Mouse (Mus musculus): ENCODE measurements around the gene Il10rb. TPM values are rescaled to one million over a fixed set of nuclear protein-coding genes. Genes with fewer than 3 reads are reported as not detected.

The Il10rb gene
- polyA plus RNA-seq, 1 experiment from 2014 or later = 7.0 TPM

- Histone ChIP-seq H3K4me1 (peaks cover 17% of the 10 kb centered on the region), H3K27me3 (ENCODE audit: low read depth, poor library complexity, severe bottlenecking) (no peaks in the 10 kb centered on the region), H3K36me3 (peaks cover 28% of the 10 kb centered on the region), H3K27ac (peak overlapping the region; percentile 96), H3K4me3 (peak overlapping the region; percentile 84), H3K9me3 (replicated peaks) (no peaks in the 10 kb centered on the region)
- WGBS = 43% methylated on average over 13 of the region's 13 CpGs
- DNase-seq (ENCODE audit: low spot score) = no peak
Measured at GRCm38 (mm10) chr16:91373473-91374252, 32.3 kb upstream of the Il10rb start.

GRCm38 (mm10) chr16:91374253-91374634 lies 31.7 kb upstream of the Il10rb start:
- peaks cover 22% of the 10 kb centered on the region for H3K4me1 ChIP-seq
- peak overlapping the region; percentile 84; the same call in 1 of the 2 replicates for H3K4me3 ChIP-seq
- H3K27me3 ChIP-seq (ENCODE audit: low read depth, poor library complexity, severe bottlenecking) = no peaks in the 10 kb centered on the region
- WGBS = 92% methylated on average over 3 of the region's 3 CpGs
- H3K36me3 ChIP-seq = peaks cover 28% of the 10 kb centered on the region
- H3K27ac ChIP-seq = no peak overlapping the region
- no peak for DNase-seq (ENCODE audit: low spot score)
- no peaks in the 10 kb centered on the region for H3K9me3 ChIP-seq (replicated peaks)

GRCm38 (mm10) chr16:91376701-91377100 lies 29.3 kb upstream of the Il10rb start:
- no peak for DNase-seq (ENCODE audit: low spot score)
- Histone ChIP-seq H3K27me3 (ENCODE audit: low read depth, poor library complexity, severe bottlenecking) (no peaks in the 10 kb centered on the region), H3K27ac (no peak overlapping the region), H3K4me1 (peaks cover 23% of the 10 kb centered on the region), H3K4me3 (no peak overlapping the region), H3K9me3 (replicated peaks) (no peaks in the 10 kb centered on the region), H3K36me3 (peaks cover 32% of the 10 kb centered on the region)
- 95% methylated on average over 10 of the region's 10 CpGs for WGBS

- peaks cover 15% of the 10 kb centered on the region for H3K4me1 ChIP-seq
- H3K27ac ChIP-seq = peak overlapping the region; percentile 30; the same call in 1 of the 2 replicates
- WGBS = 58% methylated on average over 17 of the region's 17 CpGs
- no peaks in the 10 kb centered on the region for H3K9me3 ChIP-seq (replicated peaks)
- H3K36me3 ChIP-seq = peaks cover 38% of the 10 kb centered on the region
- no peak overlapping the region for H3K4me3 ChIP-seq
- no peaks in the 10 kb centered on the region for H3K27me3 ChIP-seq (ENCODE audit: low read depth, poor library complexity, severe bottlenecking)
- no peak for DNase-seq (ENCODE audit: low spot score)
Measured at GRCm38 (mm10) chr16:91378431-91378986, 27.5 kb upstream of the Il10rb start.

- H3K27me3 ChIP-seq (ENCODE audit: low read depth, poor library complexity, severe bottlenecking) = no peaks in the 10 kb centered on the region
- H3K9me3 ChIP-seq (replicated peaks) = no peaks in the 10 kb centered on the region
- H3K4me3 ChIP-seq = no peak overlapping the region
- peaks cover 11% of the 10 kb centered on the region for H3K4me1 ChIP-seq
- peak overlapping the region; percentile 30; the same call in 1 of the 2 replicates for H3K27ac ChIP-seq
- H3K36me3 ChIP-seq = peaks cover 43% of the 10 kb centered on the region
- DNase-seq (ENCODE audit: low spot score) = no peak
- WGBS = 32% methylated on average over 9 of the region's 9 CpGs
Measured at GRCm38 (mm10) chr16:91378991-91379390, 27.0 kb upstream of the Il10rb start.

- H3K27me3 ChIP-seq (ENCODE audit: low read depth, poor library complexity, severe bottlenecking) = no peaks in the 10 kb centered on the region
- no peak for DNase-seq (ENCODE audit: low spot score)
- H3K36me3 ChIP-seq = peaks cover 47% of the 10 kb centered on the region
- H3K9me3 ChIP-seq (replicated peaks) = no peaks in the 10 kb centered on the region
- H3K4me3 ChIP-seq = no peak overlapping the region
- peaks cover 8% of the 10 kb centered on the region for H3K4me1 ChIP-seq
- 72% methylated on average over 3 of the region's 3 CpGs for WGBS
- peak overlapping the region; percentile 30; the same call in 1 of the 2 replicates for H3K27ac ChIP-seq
Measured at GRCm38 (mm10) chr16:91379412-91379811, 26.6 kb upstream of the Il10rb start.

- no peaks in the 10 kb centered on the region for H3K9me3 ChIP-seq (replicated peaks)
- DNase-seq (ENCODE audit: low spot score) = no peak
- peaks cover 8% of the 10 kb centered on the region for H3K4me1 ChIP-seq
- H3K4me3 ChIP-seq = no peak overlapping the region
- H3K36me3 ChIP-seq = peaks cover 49% of the 10 kb centered on the region
- H3K27me3 ChIP-seq (ENCODE audit: low read depth, poor library complexity, severe bottlenecking) = no peaks in the 10 kb centered on the region
- H3K27ac ChIP-seq = no peak overlapping the region
- 83% methylated on average over 5 of the region's 5 CpGs for WGBS
Measured at GRCm38 (mm10) chr16:91380151-91380550, 25.8 kb upstream of the Il10rb start.

GRCm38 (mm10) chr16:91381606-91382005 lies 24.4 kb upstream of the Il10rb start:
- no peaks in the 10 kb centered on the region for H3K27me3 ChIP-seq (ENCODE audit: low read depth, poor library complexity, severe bottlenecking)
- no peak for DNase-seq (ENCODE audit: low spot score)
- H3K9me3 ChIP-seq (replicated peaks) = no peaks in the 10 kb centered on the region
- WGBS = 76% methylated on average over 4 of the region's 4 CpGs
- peaks cover 8% of the 10 kb centered on the region for H3K4me1 ChIP-seq
- H3K36me3 ChIP-seq = peaks cover 49% of the 10 kb centered on the region
- no peak overlapping the region for H3K4me3 ChIP-seq
- H3K27ac ChIP-seq = no peak overlapping the region

GRCm38 (mm10) chr16:91382261-91382790 lies 23.6 kb upstream of the Il10rb start:
- H3K9me3 ChIP-seq (replicated peaks) = no peaks in the 10 kb centered on the region
- DNase-seq (ENCODE audit: low spot score) = no peak
- no peak overlapping the region for H3K27ac ChIP-seq
- no peak overlapping the region for H3K4me3 ChIP-seq
- no peaks in the 10 kb centered on the region for H3K27me3 ChIP-seq (ENCODE audit: low read depth, poor library complexity, severe bottlenecking)
- H3K4me1 ChIP-seq = peaks cover 8% of the 10 kb centered on the region
- WGBS = 92% methylated on average over 9 of the region's 9 CpGs
- peaks cover 50% of the 10 kb centered on the region for H3K36me3 ChIP-seq

- no peaks in the 10 kb centered on the region for H3K27me3 ChIP-seq (ENCODE audit: low read depth, poor library complexity, severe bottlenecking)
- WGBS = 83% methylated on average over 4 of the region's 4 CpGs
- peaks cover under 1% of the 10 kb centered on the region for H3K4me1 ChIP-seq
- no peak overlapping the region for H3K27ac ChIP-seq
- no peak for DNase-seq (ENCODE audit: low spot score)
- peaks cover 64% of the 10 kb centered on the region for H3K36me3 ChIP-seq
- no peaks in the 10 kb centered on the region for H3K9me3 ChIP-seq (replicated peaks)
- H3K4me3 ChIP-seq = no peak overlapping the region
Measured at GRCm38 (mm10) chr16:91384221-91384620, 21.7 kb upstream of the Il10rb start.

- Histone ChIP-seq H3K27ac (0 out of 2 replicates have a peak overlapping the region, but pooled peaks have one; percentile 7), H3K4me3 (no peak overlapping the region), H3K9me3 (replicated peaks) (no peaks in the 10 kb centered on the region), H3K36me3 (peaks cover 75% of the 10 kb centered on the region), H3K27me3 (ENCODE audit: low read depth, poor library complexity, severe bottlenecking) (no peaks in the 10 kb centered on the region), H3K4me1 (no peaks in the 10 kb centered on the region)
- no peak for DNase-seq (ENCODE audit: low spot score)
- 64% methylated on average over 10 of the region's 10 CpGs for WGBS
Measured at GRCm38 (mm10) chr16:91385621-91386020, 20.3 kb upstream of the Il10rb start.

- WGBS = 91% methylated on average over 10 of the region's 10 CpGs
- Histone ChIP-seq H3K27me3 (ENCODE audit: low read depth, poor library complexity, severe bottlenecking) (no peaks in the 10 kb centered on the region), H3K36me3 (peaks cover 78% of the 10 kb centered on the region), H3K9me3 (replicated peaks) (no peaks in the 10 kb centered on the region), H3K4me1 (no peaks in the 10 kb centered on the region), H3K4me3 (no peak overlapping the region), H3K27ac (no peak overlapping the region)
- no peak for DNase-seq (ENCODE audit: low spot score)
Measured at GRCm38 (mm10) chr16:91386419-91387120, 19.4 kb upstream of the Il10rb start.

GRCm38 (mm10) chr16:91387121-91387486 lies 18.9 kb upstream of the Il10rb start:
- Histone ChIP-seq H3K27ac (no peak overlapping the region), H3K9me3 (replicated peaks) (no peaks in the 10 kb centered on the region), H3K36me3 (peaks cover 79% of the 10 kb centered on the region), H3K27me3 (ENCODE audit: low read depth, poor library complexity, severe bottlenecking) (no peaks in the 10 kb centered on the region), H3K4me3 (no peak overlapping the region), H3K4me1 (no peaks in the 10 kb centered on the region)
- 90% methylated on average over 3 of the region's 3 CpGs for WGBS
- DNase-seq (ENCODE audit: low spot score) = no peak

Data from limb, embryonic 10.5 days (tissue).